Mouse (Mus musculus): Measurements from ENCODE around the gene Hnrnpm. TPM values are rescaled to one million over a fixed set of nuclear protein-coding genes. Genes with fewer than 3 reads are reported as not detected.

Hnrnpm gene
- polyA plus RNA-seq, 1 experiment, result 1,378 TPM

GRCm38 (mm10) chr17:33717982-33718381 lies 31.3 kb upstream of the Hnrnpm start:
- TF ChIP-seq CTCF (IDR thresholded peaks at IDR 0.05; ENCODE audit: control insufficient read depth, insufficient read depth, low read length), result no peak
- TF ChIP-seq POLR2A (IDR thresholded peaks at IDR 0.05; ENCODE audit: borderline replicate concordance, control insufficient read depth, low read depth, low read length), result no peak
- peak overlapping the region; percentile 84 for H3K4me3 ChIP-seq (replicated peaks; ENCODE audit: control insufficient read depth, low read depth, low read length)
- no peaks in the 10 kb centered on the region for H3K4me1 ChIP-seq (ENCODE audit: control insufficient read depth, insufficient read depth, low read length)
- peak overlapping the region; percentile 39 for H3K27ac ChIP-seq (ENCODE audit: control insufficient read depth, insufficient read depth, low read depth, low read length, poor library complexity)
- WGBS, result 7% methylated on average over 8 of the region's 8 CpGs

GRCm38 (mm10) chr17:33717246-33717645 lies 30.6 kb upstream of the Hnrnpm start:
- WGBS, result 88% methylated on average over 1 of the region's 1 CpGs
- no peaks in the 10 kb centered on the region for H3K4me1 ChIP-seq (ENCODE audit: control insufficient read depth, insufficient read depth, low read length)
- peak overlapping the region; percentile 38; the same call in 1 of the 2 replicates for H3K27ac ChIP-seq (ENCODE audit: control insufficient read depth, insufficient read depth, low read depth, low read length, poor library complexity)
- TF ChIP-seq CTCF (IDR thresholded peaks at IDR 0.05; ENCODE audit: control insufficient read depth, insufficient read depth, low read length), result no peak
- TF ChIP-seq POLR2A (IDR thresholded peaks at IDR 0.05; ENCODE audit: borderline replicate concordance, control insufficient read depth, low read depth, low read length), result no peak
- peak overlapping the region; percentile 63 for H3K4me3 ChIP-seq (replicated peaks; ENCODE audit: control insufficient read depth, low read depth, low read length)

- Histone ChIP-seq H3K4me1 (ENCODE audit: control insufficient read depth, insufficient read depth, low read length) (no peaks in the 10 kb centered on the region; the same call in 1 of the 2 replicates), H3K27ac (ENCODE audit: control insufficient read depth, insufficient read depth, low read depth, low read length, poor library complexity) (peak overlapping the region; percentile 62), H3K4me3 (replicated peaks; ENCODE audit: control insufficient read depth, low read depth, low read length) (no peak overlapping the region)
- no peak for TF ChIP-seq POLR2A (IDR thresholded peaks at IDR 0.05; ENCODE audit: borderline replicate concordance, control insufficient read depth, low read depth, low read length)
- no peak for TF ChIP-seq CTCF (IDR thresholded peaks at IDR 0.05; ENCODE audit: control insufficient read depth, insufficient read depth, low read length)
- 68% methylated on average over 1 of the region's 1 CpGs for WGBS
These were observed 28.1 kb upstream of the Hnrnpm start for GRCm38 (mm10) chr17:33714779-33715178.

GRCm38 (mm10) chr17:33713271-33713670 lies 26.6 kb upstream of the Hnrnpm start:
- Histone ChIP-seq H3K4me1 (ENCODE audit: control insufficient read depth, insufficient read depth, low read length) (no peaks in the 10 kb centered on the region; the same call in 1 of the 2 replicates), H3K27ac (ENCODE audit: control insufficient read depth, insufficient read depth, low read depth, low read length, poor library complexity) (peak overlapping the region; percentile 46), H3K4me3 (replicated peaks; ENCODE audit: control insufficient read depth, low read depth, low read length) (peak overlapping the region; percentile 48)
- TF ChIP-seq POLR2A (IDR thresholded peaks at IDR 0.05; ENCODE audit: borderline replicate concordance, control insufficient read depth, low read depth, low read length) (peak; percentile 15; the same call in 1 of the 2 replicates), CTCF (IDR thresholded peaks at IDR 0.05; ENCODE audit: control insufficient read depth, insufficient read depth, low read length) (no peak)
- 41% methylated on average over 5 of the region's 5 CpGs for WGBS

GRCm38 (mm10) chr17:33709834-33710233 lies 23.2 kb upstream of the Hnrnpm start:
- no peak for TF ChIP-seq POLR2A (IDR thresholded peaks at IDR 0.05; ENCODE audit: borderline replicate concordance, control insufficient read depth, low read depth, low read length)
- WGBS, result 92% methylated on average over 3 of the region's 3 CpGs
- no peak overlapping the region for H3K4me3 ChIP-seq (replicated peaks; ENCODE audit: control insufficient read depth, low read depth, low read length)
- no peak overlapping the region for H3K27ac ChIP-seq (ENCODE audit: control insufficient read depth, insufficient read depth, low read depth, low read length, poor library complexity)
- H3K4me1 ChIP-seq (ENCODE audit: control insufficient read depth, insufficient read depth, low read length), result no peaks in the 10 kb centered on the region; the same call in 1 of the 2 replicates

- 95% methylated on average over 9 of the region's 9 CpGs for WGBS
- no peak overlapping the region for H3K27ac ChIP-seq (ENCODE audit: control insufficient read depth, insufficient read depth, low read depth, low read length, poor library complexity)
- no peak for TF ChIP-seq POLR2A (IDR thresholded peaks at IDR 0.05; ENCODE audit: borderline replicate concordance, control insufficient read depth, low read depth, low read length)
- no peak for TF ChIP-seq CTCF (IDR thresholded peaks at IDR 0.05; ENCODE audit: control insufficient read depth, insufficient read depth, low read length)
These were observed 16.4 kb upstream of the Hnrnpm start for GRCm38 (mm10) chr17:33703091-33703490.

GRCm38 (mm10) chr17:33702178-33702577 lies 15.5 kb upstream of the Hnrnpm start:
- TF ChIP-seq CTCF (IDR thresholded peaks at IDR 0.05; ENCODE audit: control insufficient read depth, insufficient read depth, low read length), result no peak
- no peak for TF ChIP-seq POLR2A (IDR thresholded peaks at IDR 0.05; ENCODE audit: borderline replicate concordance, control insufficient read depth, low read depth, low read length)
- Histone ChIP-seq H3K4me3 (replicated peaks; ENCODE audit: control insufficient read depth, low read depth, low read length) (no peak overlapping the region), H3K27ac (ENCODE audit: control insufficient read depth, insufficient read depth, low read depth, low read length, poor library complexity) (no peak overlapping the region), H3K4me1 (ENCODE audit: control insufficient read depth, insufficient read depth, low read length) (no peaks in the 10 kb centered on the region)
- WGBS, result 44% methylated on average over 1 of the region's 1 CpGs

More at GRCm38 (mm10) chr17:33703091-33703490, 16.4 kb upstream of the Hnrnpm start:
- H3K4me3 ChIP-seq (replicated peaks; ENCODE audit: control insufficient read depth, low read depth, low read length), result no peak overlapping the region
- H3K4me1 ChIP-seq (ENCODE audit: control insufficient read depth, insufficient read depth, low read length), result no peaks in the 10 kb centered on the region

- 93% methylated on average over 1 of the region's 1 CpGs for WGBS
- Histone ChIP-seq H3K4me1 (ENCODE audit: control insufficient read depth, insufficient read depth, low read length) (no peaks in the 10 kb centered on the region), H3K27ac (ENCODE audit: control insufficient read depth, insufficient read depth, low read depth, low read length, poor library complexity) (no peak overlapping the region), H3K4me3 (replicated peaks; ENCODE audit: control insufficient read depth, low read depth, low read length) (no peak overlapping the region)
- no peak for TF ChIP-seq POLR2A (IDR thresholded peaks at IDR 0.05; ENCODE audit: borderline replicate concordance, control insufficient read depth, low read depth, low read length)
- no peak for TF ChIP-seq CTCF (IDR thresholded peaks at IDR 0.05; ENCODE audit: control insufficient read depth, insufficient read depth, low read length)
These were observed 8.8 kb upstream of the Hnrnpm start for GRCm38 (mm10) chr17:33695471-33695870.

- peak overlapping the region; percentile 86 for H3K27ac ChIP-seq (ENCODE audit: control insufficient read depth, insufficient read depth, low read depth, low read length, poor library complexity)
- no peaks in the 10 kb centered on the region; the same call in none of the 2 replicates for H3K4me1 ChIP-seq (ENCODE audit: control insufficient read depth, insufficient read depth, low read length)
- TF ChIP-seq POLR2A (IDR thresholded peaks at IDR 0.05; ENCODE audit: borderline replicate concordance, control insufficient read depth, low read depth, low read length) (peak; percentile 97), CTCF (IDR thresholded peaks at IDR 0.05; ENCODE audit: control insufficient read depth, insufficient read depth, low read length) (no peak)
- peak overlapping the region; percentile 84 for H3K4me3 ChIP-seq (replicated peaks; ENCODE audit: control insufficient read depth, low read depth, low read length)
- WGBS, result under 1% methylated on average over 42 of the region's 42 CpGs
These were observed 1.4 kb downstream of the Hnrnpm start for GRCm38 (mm10) chr17:33685249-33685653.

All from bone marrow, adult 2 months (tissue).